Mouse (Mus musculus): Measurements from ENCODE around the gene Brip1.

Gene Brip1

DNA sequence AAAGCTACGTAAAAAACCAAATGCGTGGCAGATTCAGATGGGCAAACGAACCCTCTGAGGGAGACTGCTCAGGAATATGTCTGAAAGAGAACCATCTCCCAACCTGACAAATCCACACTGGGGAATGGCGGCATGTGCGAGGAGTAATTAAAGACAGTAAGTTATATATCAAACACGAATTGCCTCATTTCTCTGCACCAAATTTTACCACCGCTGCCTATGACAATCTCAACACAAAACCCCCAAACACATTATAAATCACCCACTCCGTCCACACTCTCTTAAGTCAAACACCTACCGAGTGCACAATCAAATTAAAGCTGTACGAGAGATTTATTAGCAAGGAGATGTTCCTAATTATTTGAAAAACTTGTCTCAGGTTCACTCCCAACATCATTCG is 184.8 kb downstream of the Brip1 start:
- DNase-seq: no peak

DNA sequence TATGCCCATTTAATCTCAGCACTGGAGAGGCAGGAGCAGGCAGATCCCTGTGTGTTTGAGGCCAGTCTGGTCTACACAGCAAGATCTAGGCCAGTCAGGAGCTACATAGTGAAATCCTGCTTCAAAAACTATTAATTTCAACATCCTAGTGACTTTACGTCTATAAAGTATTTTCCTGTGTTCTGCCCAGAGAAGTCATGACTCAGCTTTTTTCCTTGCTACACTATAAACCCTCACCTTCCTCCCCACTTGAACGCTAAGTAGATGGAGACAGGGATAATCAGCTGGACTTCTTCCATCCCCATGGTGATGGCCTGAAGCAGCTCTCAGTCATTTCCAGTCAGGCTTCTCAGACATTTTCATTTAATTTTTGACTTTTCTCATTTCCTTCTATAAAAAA is 187.9 kb downstream of the Brip1 start:
- DNase-seq: no peak

DNA sequence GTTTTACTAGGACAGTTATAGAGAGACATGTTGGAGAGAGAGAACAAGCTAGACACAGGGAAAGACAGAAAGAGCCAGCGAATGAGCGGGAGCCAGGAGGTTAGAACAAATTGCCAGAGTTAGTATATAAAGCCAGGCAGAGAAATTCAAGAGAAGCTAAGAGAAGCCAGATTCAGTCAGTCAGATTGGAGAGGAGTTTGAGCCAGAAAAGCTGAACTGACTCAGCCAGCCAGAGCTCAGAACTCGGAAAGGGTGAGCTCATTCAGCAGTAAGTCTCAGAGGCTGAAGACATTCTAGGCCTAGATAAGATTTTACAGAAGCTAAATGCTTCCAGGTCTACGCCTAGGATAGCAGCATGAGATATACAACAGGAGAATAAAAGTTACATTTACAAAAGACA is 190.5 kb downstream of the Brip1 start:
- DNase-seq: no peak

DNA sequence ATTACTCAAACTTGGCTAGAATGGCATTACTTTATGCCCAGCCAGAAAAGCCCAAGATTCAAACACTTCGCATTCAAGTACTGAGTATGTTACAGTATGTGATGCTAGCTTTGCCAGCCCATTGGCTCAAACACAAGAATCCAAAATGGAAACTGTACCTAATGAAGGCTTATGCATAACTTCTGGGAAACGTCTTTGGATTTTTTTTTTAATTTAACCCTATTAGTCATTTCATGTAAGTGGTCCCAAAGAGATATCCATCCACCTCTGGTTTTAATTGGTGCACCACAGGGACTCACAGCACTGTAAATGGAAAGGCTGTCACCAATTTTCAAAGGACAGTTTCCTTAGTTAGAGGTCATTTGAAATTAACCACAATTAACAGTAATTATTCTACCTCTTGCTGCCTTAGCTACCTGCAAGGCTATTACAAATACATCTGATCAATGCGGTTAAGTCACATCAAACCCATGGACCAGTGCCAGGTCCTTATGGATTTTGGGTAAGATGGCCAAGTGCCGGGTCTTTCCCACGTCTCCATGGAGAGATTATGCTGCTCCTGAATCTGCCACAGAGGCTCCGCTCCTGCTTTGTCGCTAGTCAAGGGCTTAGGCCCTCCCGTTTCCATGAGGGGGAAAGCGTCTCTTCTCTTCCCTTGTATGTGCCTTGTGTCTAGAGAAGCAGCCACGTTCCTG is 192.6 kb downstream of the Brip1 start:
- DNase-seq: no peak

All from cerebellum, adult 9-10 months (tissue).